Mouse (Mus musculus) hindbrain, postnatal 0 days (tissue): ENCODE measurements around the gene Pspc1. TPM values are rescaled to one million over a fixed set of nuclear protein-coding genes. Genes with fewer than 3 reads are reported as not detected.

Experiments used
- ATAC-seq: fragments of 200-750 bp; cut with Nextera tagmentation; 2 replicates; pipeline ENCODE4 v1.8.0; 2017; ENCODE audit warnings: mild to moderate bottlenecking, moderate TSS enrichment, moderate library complexity
- DNase-seq: peaks from one replicate; pipeline ENCODE4 v3.0.0-alpha.2; 2015; ENCODE audit warnings: low spot score
- H3K27ac ChIP-seq: fragments of 300-500 bp; sonication (generic); 2 replicates; pipeline ENCODE4 v1.5.1; 2014; ENCODE audit warnings: mild to moderate bottlenecking
- H3K27me3 ChIP-seq: fragments of 300-500 bp; sonication (generic); 2 replicates; pipeline ENCODE4 v1.6.1; 2014; ENCODE audit warnings: low read length, mixed read lengths; ENCODE audit not compliant: insufficient read depth
- H3K36me3 ChIP-seq: fragments of 300-500 bp; sonication (generic); 2 replicates; pipeline ENCODE4 v1.6.1; 2014; ENCODE audit warnings: low read length, mixed read lengths; ENCODE audit not compliant: insufficient read depth
- H3K4me1 ChIP-seq: fragments of 300-500 bp; sonication (generic); 2 replicates; pipeline ENCODE4 v1.6.1; 2014; ENCODE audit warnings: antibody characterized with exemption, low read length, mixed read lengths; ENCODE audit not compliant: insufficient read depth
- H3K4me2 ChIP-seq: fragments of 300-500 bp; sonication (generic); 2 replicates; pipeline ENCODE4 v1.6.1; 2014; ENCODE audit warnings: low read depth, mild to moderate bottlenecking, low read length, moderate library complexity, mixed read lengths
- H3K4me3 ChIP-seq: fragments of 300-500 bp; sonication (generic); 2 replicates; pipeline ENCODE4 v1.5.1; 2014; ENCODE audit warnings: low read length
- H3K9ac ChIP-seq: fragments of 300-500 bp; sonication (generic); replicated peaks from 2 replicates; pipeline ENCODE4 v1.6.1; 2014; ENCODE audit warnings: mild to moderate bottlenecking, low read length, moderate library complexity, mixed read lengths
- H3K9me3 ChIP-seq: fragments of 300-500 bp; sonication (generic); 2 replicates; pipeline ENCODE4 v1.6.1; 2016; ENCODE audit warnings: low read length, mixed read lengths
- CTCF ChIP-seq: IDR thresholded peaks from 2 replicates; pipeline ENCODE4 v1.5.1; 2016; ENCODE audit warnings: antibody characterized with exemption, control low read depth, low read depth
- WGBS: fragments of 180-500 bp; shearing (Covaris S2); extraction: QIAGEN DNeasy Blood & Tissue Kit; methylation state at CpG from one replicate; pipeline ENCODE4 v1.1.7; 2014; 5-methylcytosine and 5-hydroxymethylcytosine counted together
- polyA plus RNA-seq: library from polyadenylated mRNA; unstranded; fragments of >200 nt; fragmentation: Nextera tagmentation; extraction: Ambion mirVana; gene quantifications from 2 replicates; pipeline ENCODE4 v1.2.1, GENCODE M21; 2015
- total RNA-seq: library from RNA; depleted of rRNA; stranded (reverse); fragments of >200 nt; gene quantifications from 2 replicates; pipeline ENCODE4 v1.2.3, GENCODE M21; 2014

The Pspc1 gene
- total and polyA plus RNA-seq, 2 experiments from 2014 or later, result 32.8 to 42.0 TPM

DNA sequence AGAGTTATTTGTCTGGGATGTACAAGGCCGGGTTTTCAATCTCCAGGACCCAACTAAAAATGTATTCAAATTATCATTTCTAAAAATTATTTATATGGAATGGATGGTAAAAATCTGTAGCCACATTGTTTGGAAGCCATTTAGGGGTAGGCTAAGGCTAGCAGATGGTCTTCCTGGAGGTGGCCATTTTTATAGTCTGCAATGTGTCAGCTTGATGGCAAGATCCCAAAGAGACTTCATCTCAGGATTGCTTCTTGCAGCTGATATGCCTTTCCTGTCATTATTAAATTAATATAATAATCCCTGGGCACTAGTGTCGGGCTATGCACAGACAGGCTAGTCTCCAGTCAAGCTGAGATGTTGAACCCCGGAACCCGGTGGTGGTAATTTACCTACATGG is 26.8 kb downstream of the Pspc1 start:
- no peak overlapping the region for H3K27ac ChIP-seq
- no peaks in the 10 kb centered on the region for H3K4me1 ChIP-seq
- no peak overlapping the region for H3K4me3 ChIP-seq
- no peaks in the 10 kb centered on the region for H3K27me3 ChIP-seq
- H3K9ac ChIP-seq, result no peak overlapping the region
- no peaks in the 10 kb centered on the region for H3K9me3 ChIP-seq
- 83% methylated on average over 4 of the region's 4 CpGs for WGBS
- H3K36me3 ChIP-seq, result peaks cover 17% of the 10 kb centered on the region; the same call in 1 of the 2 replicates
- TF ChIP-seq CTCF, result no peak
- ATAC-seq (no peak), DNase-seq (no peak)
- H3K4me2 ChIP-seq, result no peak overlapping the region

DNA sequence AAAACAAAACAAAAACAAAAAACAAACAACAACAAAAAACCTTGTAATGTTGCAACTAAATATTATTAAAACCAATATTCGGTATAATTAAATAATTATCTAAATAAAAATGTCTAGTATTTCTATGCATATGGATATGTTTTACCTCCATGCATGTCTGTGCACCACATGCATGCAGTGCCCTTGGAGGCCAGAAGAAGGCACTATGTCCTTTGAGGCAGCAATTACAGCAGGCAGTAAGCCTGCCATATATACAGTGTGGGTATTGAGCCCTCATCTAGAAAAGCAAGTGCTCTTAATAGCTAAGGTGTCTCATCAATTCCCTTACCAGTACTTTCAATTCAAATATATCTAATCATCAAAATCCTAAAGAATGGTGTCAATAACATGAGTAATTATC is 37.9 kb downstream of the Pspc1 start:
- Histone ChIP-seq H3K4me3 (no peak overlapping the region), H3K9me3 (no peaks in the 10 kb centered on the region), H3K4me2 (no peak overlapping the region), H3K9ac (no peak overlapping the region), H3K27me3 (no peaks in the 10 kb centered on the region), H3K36me3 (no peaks in the 10 kb centered on the region; the same call in 1 of the 2 replicates), H3K27ac (no peak overlapping the region), H3K4me1 (no peaks in the 10 kb centered on the region)
- TF ChIP-seq CTCF, result peak; percentile 22; the same call in 1 of the 2 replicates
- no peak for DNase-seq
- 98% methylated on average over 1 of the region's 1 CpGs for WGBS
- ATAC-seq, result no peak

DNA sequence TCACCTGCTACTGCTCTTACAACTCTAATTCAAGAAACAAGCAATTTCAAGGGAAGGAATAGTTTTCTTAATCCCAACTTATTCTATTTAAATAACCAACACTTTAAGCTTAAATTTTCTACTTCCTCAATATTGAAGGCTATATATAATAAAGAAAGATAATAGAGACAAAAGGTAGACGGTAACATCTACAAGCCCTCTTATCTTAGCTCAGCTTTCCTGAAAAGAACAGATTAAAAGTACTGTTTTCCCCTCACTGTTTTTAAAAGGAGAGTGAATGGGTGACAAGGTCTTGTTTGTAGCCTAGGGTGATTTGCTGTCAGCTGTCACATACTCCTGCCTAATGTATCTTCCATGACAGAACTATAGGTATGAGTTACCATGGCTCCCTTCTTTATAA is 51.6 kb downstream of the Pspc1 start:
- no peak for ATAC-seq
- Histone ChIP-seq H3K4me3 (no peak overlapping the region), H3K27me3 (no peaks in the 10 kb centered on the region), H3K9ac (no peak overlapping the region), H3K9me3 (no peaks in the 10 kb centered on the region), H3K4me1 (no peaks in the 10 kb centered on the region), H3K27ac (no peak overlapping the region), H3K4me2 (no peak overlapping the region), H3K36me3 (no peaks in the 10 kb centered on the region)
- WGBS, result 95% methylated on average over 1 of the region's 1 CpGs
- no peak for DNase-seq
- TF ChIP-seq CTCF, result no peak

DNA sequence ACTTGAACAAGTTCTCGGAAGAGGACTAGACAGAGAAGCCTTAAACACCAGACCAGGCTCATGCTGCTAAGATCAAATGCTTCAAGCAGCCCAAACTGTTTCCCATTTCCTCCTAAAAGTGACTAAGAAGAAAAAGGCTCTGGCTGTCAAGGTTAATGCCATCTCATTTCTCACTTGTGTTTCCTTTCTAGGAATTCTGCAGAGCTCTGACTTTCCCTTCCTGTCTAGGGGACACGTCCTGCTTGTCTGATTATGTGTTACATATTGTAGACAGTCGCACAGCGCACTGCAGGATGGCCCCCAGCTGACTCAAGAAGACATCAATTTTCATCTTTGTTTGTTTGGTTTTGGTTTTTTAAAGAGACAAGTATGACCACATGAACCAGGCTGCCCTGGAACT is 72.4 kb downstream of the Pspc1 start:
- 72% methylated on average over 4 of the region's 4 CpGs for WGBS
- Histone ChIP-seq H3K4me3 (no peak overlapping the region), H3K9me3 (no peaks in the 10 kb centered on the region), H3K27ac (no peak overlapping the region), H3K4me1 (no peaks in the 10 kb centered on the region), H3K27me3 (no peaks in the 10 kb centered on the region), H3K4me2 (no peak overlapping the region), H3K36me3 (no peaks in the 10 kb centered on the region), H3K9ac (no peak overlapping the region)
- no peak for DNase-seq
- TF ChIP-seq CTCF, result no peak
- no peak for ATAC-seq

DNA sequence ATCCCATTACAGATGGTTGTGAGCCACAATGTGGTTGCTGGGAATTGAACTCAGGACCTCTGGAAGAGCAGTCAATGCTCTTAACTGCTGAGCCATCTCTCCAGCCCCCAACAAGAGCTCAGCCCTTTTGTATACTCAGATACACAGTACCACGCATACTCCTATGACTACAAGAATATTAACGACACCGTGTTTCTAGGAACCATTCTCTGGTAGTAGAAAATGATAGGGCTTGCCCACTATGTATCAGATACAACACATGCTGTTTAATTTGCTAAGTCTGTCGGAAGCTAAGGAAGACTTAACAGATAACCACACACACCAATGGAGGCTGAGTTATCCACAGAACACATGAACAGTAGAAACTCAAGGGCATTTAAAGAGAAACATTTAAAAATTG is 75.5 kb downstream of the Pspc1 start:
- no peaks in the 10 kb centered on the region for H3K27me3 ChIP-seq
- 92% methylated on average over 4 of the region's 4 CpGs for WGBS
- no peak for ATAC-seq

DNA sequence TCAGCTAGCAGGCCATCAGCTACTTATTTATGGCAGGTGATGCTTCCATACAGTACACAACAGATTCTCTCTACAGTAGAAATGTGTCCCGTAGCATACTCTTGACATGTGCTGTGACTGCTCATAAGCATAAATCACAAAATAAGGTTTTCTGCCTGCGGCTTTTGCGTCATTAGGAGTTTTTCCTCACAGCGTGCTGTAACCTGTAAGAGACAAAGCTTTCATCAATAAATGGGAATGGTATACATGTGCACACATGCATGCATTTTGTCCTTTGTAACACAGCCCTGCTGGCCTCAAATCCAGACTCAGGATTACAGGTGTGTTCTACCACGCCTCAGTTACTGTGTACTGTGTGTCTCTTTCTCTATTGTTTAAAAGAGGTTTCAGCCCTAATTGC is 80.3 kb downstream of the Pspc1 start:
- H3K4me3 ChIP-seq, result no peak overlapping the region
- no peaks in the 10 kb centered on the region for H3K9me3 ChIP-seq
- no peak overlapping the region for H3K9ac ChIP-seq
- no peak for ATAC-seq
- H3K27me3 ChIP-seq, result no peaks in the 10 kb centered on the region
- H3K4me1 ChIP-seq, result no peaks in the 10 kb centered on the region
- no peak overlapping the region for H3K4me2 ChIP-seq
- no peak for DNase-seq
- no peak overlapping the region for H3K27ac ChIP-seq
- 87% methylated on average over 5 of the region's 5 CpGs for WGBS
- H3K36me3 ChIP-seq, result peaks cover 59% of the 10 kb centered on the region
- TF ChIP-seq CTCF, result no peak

More for the DNA sequence above, 75.5 kb downstream of the Pspc1 start:
- H3K9me3 ChIP-seq, result no peaks in the 10 kb centered on the region
- no peak for DNase-seq
- no peak for TF ChIP-seq CTCF
- H3K27ac ChIP-seq, result no peak overlapping the region
- no peak overlapping the region for H3K4me2 ChIP-seq
- H3K36me3 ChIP-seq, result peaks cover 22% of the 10 kb centered on the region
- H3K9ac ChIP-seq, result no peak overlapping the region
- H3K4me1 ChIP-seq, result no peaks in the 10 kb centered on the region
- H3K4me3 ChIP-seq, result no peak overlapping the region

DNA sequence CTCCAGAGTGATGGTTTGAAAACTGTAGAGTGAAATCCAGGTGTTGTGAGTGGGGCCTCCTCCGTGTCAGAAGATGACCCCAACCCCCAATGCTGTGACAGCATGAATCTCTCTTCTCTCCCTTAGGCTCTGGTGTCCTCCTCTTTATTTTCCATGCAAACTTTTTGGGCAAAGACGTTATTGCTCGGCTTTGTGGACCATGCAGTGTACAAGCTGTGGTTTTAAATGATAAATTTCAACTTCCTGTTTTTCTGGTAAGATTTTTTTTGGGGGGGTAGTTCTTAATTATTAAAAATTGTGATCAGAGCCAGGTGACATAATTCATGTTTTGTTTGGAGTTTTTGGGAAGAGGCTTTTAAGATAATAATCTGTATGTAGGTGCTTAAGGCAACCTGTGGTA is 82.6 kb downstream of the Pspc1 start:
- Histone ChIP-seq H3K9me3 (no peaks in the 10 kb centered on the region), H3K9ac (no peak overlapping the region), H3K4me1 (no peaks in the 10 kb centered on the region), H3K36me3 (peaks cover 78% of the 10 kb centered on the region), H3K27me3 (no peaks in the 10 kb centered on the region), H3K27ac (no peak overlapping the region), H3K4me2 (no peak overlapping the region), H3K4me3 (no peak overlapping the region)
- TF ChIP-seq CTCF, result no peak
- DNase-seq, result no peak
- WGBS, result 85% methylated on average over 3 of the region's 3 CpGs
- no peak for ATAC-seq
